Mouse (Mus musculus): Measurements from ENCODE around the gene Ifi208. TPM values are rescaled to one million over a fixed set of nuclear protein-coding genes. Genes with fewer than 3 reads are reported as not detected.
"Not testable (repeated sequence)": the region's sequence is repeated elsewhere in the genome, so short reads cannot be mapped to it uniquely, and the experiment has no call there.

Ifi208 gene
- polyA plus RNA-seq (2015; fragmentation: Nextera tagmentation; extraction: Ambion mirVana): 0.08 TPM in 1 of 2 replicates, not detected in the other

GRCm38 (mm10) chr1:173673458-173674097, at the start of gene Ifi208:
Ifi208 (plus strand) TSS chr1:173673675.
- H3K36me3 ChIP-seq; H3K27ac ChIP-seq (replicated peaks); H3K4me3 ChIP-seq; H3K27me3 ChIP-seq; H3K9me3 ChIP-seq; H3K4me1 ChIP-seq (replicated peaks); H3K9ac ChIP-seq; H3K4me2 ChIP-seq; ATAC-seq (ENCODE audit: low FRiP score, low read depth): not testable (repeated sequence)
- 49% methylated on average over 3 of the region's 3 CpGs for WGBS

- Histone ChIP-seq H3K4me2 (no peak overlapping the region), H3K4me1 (replicated peaks) (no peaks in the 10 kb centered on the region), H3K4me3 (no peak overlapping the region), H3K36me3 (no peaks in the 10 kb centered on the region), H3K9ac (no peak overlapping the region), H3K27ac (replicated peaks) (no peak overlapping the region), H3K9me3 (no peaks in the 10 kb centered on the region), H3K27me3 (no peaks in the 10 kb centered on the region)
- ATAC-seq (ENCODE audit: low FRiP score, low read depth): no peak
- WGBS: 90% methylated on average over 2 of the region's 2 CpGs
Measured at GRCm38 (mm10) chr1:173624052-173624451, 49.4 kb upstream of the Ifi208 start.

- Histone ChIP-seq H3K9ac (no peak overlapping the region), H3K27me3 (no peaks in the 10 kb centered on the region), H3K4me1 (replicated peaks) (no peaks in the 10 kb centered on the region), H3K4me2 (no peak overlapping the region), H3K4me3 (no peak overlapping the region), H3K36me3 (no peaks in the 10 kb centered on the region), H3K27ac (replicated peaks) (no peak overlapping the region), H3K9me3 (no peaks in the 10 kb centered on the region)
- WGBS: 85% methylated on average over 2 of the region's 2 CpGs
- no peak for ATAC-seq (ENCODE audit: low FRiP score, low read depth)
Measured at GRCm38 (mm10) chr1:173626686-173627085, 46.8 kb upstream of the Ifi208 start.

- ATAC-seq (ENCODE audit: low FRiP score, low read depth); H3K4me3 ChIP-seq; H3K27ac ChIP-seq (replicated peaks); H3K9me3 ChIP-seq; H3K4me1 ChIP-seq (replicated peaks); H3K27me3 ChIP-seq; H3K9ac ChIP-seq; H3K4me2 ChIP-seq; H3K36me3 ChIP-seq: not testable (repeated sequence)
- WGBS: 88% methylated on average over 2 of the region's 2 CpGs
Measured at GRCm38 (mm10) chr1:173630622-173631021, 42.9 kb upstream of the Ifi208 start, which contains the start of gene Ifi209. Ifi209 (plus strand) TSS chr1:173630917.

GRCm38 (mm10) chr1:173633969-173634645, 39.4 kb upstream of the Ifi208 start:
- no peak for ATAC-seq (ENCODE audit: low FRiP score, low read depth)
- H3K4me1 ChIP-seq (replicated peaks): no peaks in the 10 kb centered on the region
- no peak overlapping the region for H3K4me2 ChIP-seq
- no peak overlapping the region for H3K9ac ChIP-seq
- no peaks in the 10 kb centered on the region for H3K27me3 ChIP-seq
- H3K27ac ChIP-seq (replicated peaks): no peak overlapping the region
- no peaks in the 10 kb centered on the region for H3K36me3 ChIP-seq
- no peak overlapping the region for H3K4me3 ChIP-seq
- H3K9me3 ChIP-seq: no peaks in the 10 kb centered on the region
- WGBS: 91% methylated on average over 5 of the region's 5 CpGs

GRCm38 (mm10) chr1:173645393-173645792, 28.1 kb upstream of the Ifi208 start:
- 81% methylated on average over 2 of the region's 2 CpGs for WGBS
- H3K9ac ChIP-seq: no peak overlapping the region
- H3K9me3 ChIP-seq: no peaks in the 10 kb centered on the region
- no peak overlapping the region for H3K4me2 ChIP-seq
- ATAC-seq (ENCODE audit: low FRiP score, low read depth): no peak
- H3K4me1 ChIP-seq (replicated peaks): no peaks in the 10 kb centered on the region
- H3K4me3 ChIP-seq: no peak overlapping the region
- no peaks in the 10 kb centered on the region for H3K27me3 ChIP-seq
- no peak overlapping the region for H3K27ac ChIP-seq (replicated peaks)
- H3K36me3 ChIP-seq: no peaks in the 10 kb centered on the region

- no peak overlapping the region for H3K4me2 ChIP-seq
- H3K9ac ChIP-seq: no peak overlapping the region
- H3K27me3 ChIP-seq: no peaks in the 10 kb centered on the region
- WGBS: 78% methylated on average over 4 of the region's 4 CpGs
- no peak overlapping the region for H3K4me3 ChIP-seq
- H3K4me1 ChIP-seq (replicated peaks): no peaks in the 10 kb centered on the region
- ATAC-seq (ENCODE audit: low FRiP score, low read depth): no peak
- H3K27ac ChIP-seq (replicated peaks): no peak overlapping the region
- H3K36me3 ChIP-seq: no peaks in the 10 kb centered on the region
- no peaks in the 10 kb centered on the region for H3K9me3 ChIP-seq
Measured at GRCm38 (mm10) chr1:173657973-173658372, 15.5 kb upstream of the Ifi208 start.

- not testable (repeated sequence) for H3K4me1 ChIP-seq (replicated peaks); H3K4me2 ChIP-seq; H3K9me3 ChIP-seq; H3K27me3 ChIP-seq; H3K4me3 ChIP-seq; ATAC-seq (ENCODE audit: low FRiP score, low read depth); H3K9ac ChIP-seq; H3K36me3 ChIP-seq; H3K27ac ChIP-seq (replicated peaks)
- WGBS: 85% methylated on average over 1 of the region's 1 CpGs
Measured at GRCm38 (mm10) chr1:173678605-173679004, 5.1 kb downstream of the Ifi208 start.

GRCm38 (mm10) chr1:173694270-173694669, 20.8 kb downstream of the Ifi208 start:
- H3K4me3 ChIP-seq: no peak overlapping the region
- no peak overlapping the region for H3K27ac ChIP-seq (replicated peaks)
- H3K4me2 ChIP-seq: no peak overlapping the region
- H3K4me1 ChIP-seq (replicated peaks): no peaks in the 10 kb centered on the region
- no peaks in the 10 kb centered on the region for H3K36me3 ChIP-seq
- ATAC-seq (ENCODE audit: low FRiP score, low read depth): no peak
- H3K9me3 ChIP-seq: no peaks in the 10 kb centered on the region
- H3K27me3 ChIP-seq: no peaks in the 10 kb centered on the region
- WGBS: 96% methylated on average over 1 of the region's 1 CpGs
- no peak overlapping the region for H3K9ac ChIP-seq

- Histone ChIP-seq H3K4me3 (no peak overlapping the region), H3K27me3 (no peaks in the 10 kb centered on the region), H3K9me3 (no peaks in the 10 kb centered on the region), H3K4me2 (no peak overlapping the region), H3K36me3 (no peaks in the 10 kb centered on the region), H3K4me1 (replicated peaks) (no peaks in the 10 kb centered on the region), H3K9ac (no peak overlapping the region), H3K27ac (replicated peaks) (no peak overlapping the region)
- 49% methylated on average over 7 of the region's 7 CpGs for WGBS
- ATAC-seq (ENCODE audit: low FRiP score, low read depth): no peak
Measured at GRCm38 (mm10) chr1:173733219-173733618, 59.7 kb downstream of the Ifi208 start.

GRCm38 (mm10) chr1:173735015-173735414, 61.5 kb downstream of the Ifi208 start:
- not testable (repeated sequence) for ATAC-seq (ENCODE audit: low FRiP score, low read depth); H3K4me1 ChIP-seq (replicated peaks)
- WGBS: 94% methylated on average over 4 of the region's 4 CpGs

GRCm38 (mm10) chr1:173736986-173737385, 63.5 kb downstream of the Ifi208 start:
- ATAC-seq (ENCODE audit: low FRiP score, low read depth): no peak
- Histone ChIP-seq H3K27ac (replicated peaks) (no peak overlapping the region), H3K4me3 (no peak overlapping the region), H3K9me3 (no peaks in the 10 kb centered on the region), H3K27me3 (no peaks in the 10 kb centered on the region), H3K9ac (no peak overlapping the region), H3K36me3 (no peaks in the 10 kb centered on the region), H3K4me2 (no peak overlapping the region), H3K4me1 (replicated peaks) (no peaks in the 10 kb centered on the region)
- 71% methylated on average over 2 of the region's 2 CpGs for WGBS

More at GRCm38 (mm10) chr1:173735015-173735414, 61.5 kb downstream of the Ifi208 start:
- not testable (repeated sequence) for H3K9me3 ChIP-seq; H3K36me3 ChIP-seq; H3K4me2 ChIP-seq; H3K9ac ChIP-seq; H3K4me3 ChIP-seq; H3K27me3 ChIP-seq; H3K27ac ChIP-seq (replicated peaks)
